Mouse (Mus musculus) C2C12 (cell line): ENCODE results near the gene Atxn3.
"Not testable (repeated sequence)": the region's sequence is repeated elsewhere in the genome, so short reads cannot be mapped to it uniquely, and the experiment has no call there.

ENCODE experiments used
- CTCF ChIP-seq: IDR thresholded peaks from one replicate; pipeline ENCODE4 v1.5.1; 2011; ENCODE audit not compliant: control insufficient read depth, insufficient read depth, insufficient read length
- FOSL1 ChIP-seq: IDR thresholded peaks from one replicate; pipeline ENCODE4 v1.8.0; 2011; ENCODE audit warnings: mild to moderate bottlenecking, low read length; ENCODE audit not compliant: poor library complexity, insufficient read depth, severe bottlenecking
- MYOG ChIP-seq: IDR thresholded peaks from one replicate; pipeline ENCODE4 v1.6.1; 2011; ENCODE audit not compliant: control insufficient read depth, insufficient read length; ENCODE audit errors: extremely low read depth
- USF1 ChIP-seq: IDR thresholded peaks from one replicate; pipeline ENCODE4 v1.6.1; 2011; ENCODE audit warnings: low read depth, mild to moderate bottlenecking, control low read depth, moderate library complexity

DNA sequence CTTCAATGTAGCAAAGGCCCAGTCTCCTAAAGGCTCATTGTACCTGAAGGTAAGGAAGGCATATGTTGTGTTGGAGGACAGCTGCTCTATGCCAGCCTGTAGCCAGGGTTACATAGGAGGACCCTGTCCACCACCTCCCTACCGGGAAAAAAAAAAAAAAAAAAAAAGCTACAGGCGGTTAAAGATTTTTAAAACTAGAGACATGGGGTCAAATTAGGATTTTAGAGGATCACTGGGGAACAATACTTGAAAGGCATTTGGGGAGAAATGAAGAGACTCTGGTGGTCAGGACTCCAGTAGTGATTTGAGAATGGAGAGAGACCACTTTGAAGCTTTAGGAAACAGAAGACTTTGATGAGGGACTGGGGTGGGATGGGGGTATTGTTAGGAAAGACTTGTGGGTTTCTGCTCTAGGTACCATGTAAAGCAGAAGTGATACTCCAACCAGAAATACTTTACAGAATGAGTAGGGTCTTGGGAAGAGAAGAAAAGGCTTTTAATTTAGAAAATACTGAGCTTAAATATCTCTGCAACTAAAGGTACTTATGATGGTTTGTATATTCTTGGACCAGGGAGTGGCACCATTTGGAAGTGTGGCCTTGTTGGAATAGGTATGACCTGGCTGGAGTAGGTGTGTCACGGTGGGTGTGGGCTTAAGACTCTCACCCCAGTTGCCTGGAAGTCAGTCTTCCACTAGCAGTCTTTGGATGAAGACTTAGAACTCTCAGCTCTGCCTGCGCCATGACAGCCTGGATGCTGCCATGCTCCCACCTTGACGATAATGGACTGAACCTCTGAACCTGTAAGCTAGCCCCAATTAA is 1.1 kb upstream of the Atxn3 start:
- not testable (repeated sequence) for TF ChIP-seq CTCF, MYOG, FOSL1, USF1
